Comparison of ENCODE assay signal across 18 mouse cellular contexts in genomic region chr4:36052791-36053376, GRCm38 (mm10).
"Had no signal": no experiment of that assay in that cellular context is flagged by ENCODE, and none has a peak within 500 bp of the region (broad histone marks: within the 10 kb centered on the region; RNA-seq: fewer than 3 reads in every experiment).

No protein-coding gene starts in this region.

- H3K4me3 ChIP-seq: layer of hippocampus, adult 2 months; liver, embryonic 13.5 days; midbrain, embryonic 10.5 days; midbrain, embryonic 15.5 days had no signal

- H3K9me3 ChIP-seq: liver, embryonic 13.5 days; midbrain, embryonic 10.5 days; midbrain, embryonic 15.5 days had no signal

- DNase-seq: kidney, adult 11 months; kidney, adult 8-10 months; kidney, postnatal 25 days; layer of hippocampus, adult 9-11 months; liver, embryonic 13.5 days; lung, adult 2 months; lung, postnatal 14 days; lung, postnatal 4 days; right cerebral cortex, adult 18-20 months; right cerebral cortex, postnatal 14 days; right cerebral cortex, postnatal 4 days; thymus, adult 2 months; thymus, postnatal 14 days; thymus, postnatal 4 days had no signal

- H3K36me3 ChIP-seq: liver, embryonic 13.5 days; midbrain, embryonic 10.5 days; midbrain, embryonic 15.5 days had no signal

- H3K9ac ChIP-seq: liver, embryonic 13.5 days; midbrain, embryonic 15.5 days had no signal

- ATAC-seq: midbrain, embryonic 15.5 days had no signal

- H3K27ac ChIP-seq: layer of hippocampus, adult 2 months; liver, embryonic 13.5 days; midbrain, embryonic 10.5 days; midbrain, embryonic 15.5 days; stomach, postnatal 0 days had no signal

- H3K4me2 ChIP-seq: liver, embryonic 13.5 days; midbrain, embryonic 15.5 days had no signal

- H3K4me1 ChIP-seq: liver, embryonic 13.5 days; midbrain, embryonic 10.5 days; midbrain, embryonic 15.5 days had no signal

- H3K27me3 ChIP-seq: liver, embryonic 13.5 days; midbrain, embryonic 15.5 days had no signal
